Mouse (Mus musculus): ENCODE results near the gene Col4a3bp.

Gene Col4a3bp

DNA sequence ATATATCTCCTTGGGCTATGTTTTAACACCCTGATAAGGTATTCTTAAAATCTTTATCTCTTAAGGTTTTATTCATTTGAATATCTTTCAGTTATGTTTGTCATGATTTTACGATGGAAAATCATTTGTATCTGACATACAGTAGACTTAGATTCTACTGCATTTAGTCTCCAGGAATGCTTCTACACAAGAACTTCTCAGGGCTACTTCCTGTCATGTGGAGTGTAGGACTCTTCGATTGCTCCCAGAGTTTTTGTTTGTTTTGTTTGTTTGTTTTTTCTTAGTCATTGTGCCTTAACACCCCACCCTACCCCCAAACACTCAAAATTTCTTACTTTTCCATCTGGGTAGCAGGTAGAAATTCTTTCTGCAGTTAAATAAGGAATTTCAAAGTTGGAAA lies 1.0 kb upstream of the Col4a3bp start:
- in situ Hi-C loops (cut with MboI, MseI), result no loop called here

DNA sequence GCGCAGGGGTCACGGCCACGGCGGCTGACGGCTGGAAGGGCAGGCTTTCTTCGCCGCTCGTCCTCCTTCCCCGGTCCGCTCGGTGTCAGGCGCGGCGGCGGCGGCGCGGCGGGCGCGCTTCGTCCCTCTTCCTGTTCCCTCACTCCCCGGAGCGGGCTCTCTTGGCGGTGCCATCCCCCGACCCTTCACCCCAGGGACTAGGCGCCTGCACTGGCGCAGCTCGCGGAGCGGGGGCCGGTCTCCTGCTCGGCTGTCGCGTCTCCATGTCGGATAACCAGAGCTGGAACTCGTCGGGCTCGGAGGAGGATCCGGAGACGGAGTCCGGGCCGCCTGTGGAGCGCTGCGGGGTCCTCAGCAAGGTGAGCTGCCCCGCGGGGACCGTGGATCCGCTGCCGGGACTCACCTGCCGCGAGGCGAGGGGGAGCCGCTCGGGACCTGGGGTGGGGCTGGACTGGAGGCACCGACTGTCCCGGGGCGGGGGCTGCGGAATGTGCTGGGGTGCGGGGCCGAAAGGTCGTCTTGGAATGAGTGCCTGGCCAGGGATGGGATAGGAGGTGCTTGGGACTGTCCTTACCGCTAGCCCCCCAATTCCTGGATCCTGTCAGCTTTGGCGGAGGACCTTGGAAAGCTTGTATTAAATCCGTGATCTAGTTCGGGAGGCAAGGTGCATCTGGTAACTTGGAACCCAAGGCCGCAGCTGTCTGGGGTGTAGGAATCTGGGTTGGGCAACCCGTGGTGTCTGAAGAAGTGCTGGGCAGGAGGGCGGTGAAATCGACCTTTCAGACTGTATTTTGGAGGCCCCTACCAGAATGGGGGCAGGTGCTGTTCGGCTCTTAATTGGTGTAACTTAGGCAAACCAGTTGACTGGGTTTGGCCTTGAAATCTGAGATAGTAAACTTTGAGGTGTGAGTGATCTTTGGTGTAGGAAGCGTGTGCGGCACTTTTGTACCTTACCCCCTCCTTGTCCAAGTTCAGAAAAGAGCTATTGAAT lies 778 bp downstream of the Col4a3bp start:
- in situ Hi-C loops (cut with MboI, MseI), result no loop called here

DNA sequence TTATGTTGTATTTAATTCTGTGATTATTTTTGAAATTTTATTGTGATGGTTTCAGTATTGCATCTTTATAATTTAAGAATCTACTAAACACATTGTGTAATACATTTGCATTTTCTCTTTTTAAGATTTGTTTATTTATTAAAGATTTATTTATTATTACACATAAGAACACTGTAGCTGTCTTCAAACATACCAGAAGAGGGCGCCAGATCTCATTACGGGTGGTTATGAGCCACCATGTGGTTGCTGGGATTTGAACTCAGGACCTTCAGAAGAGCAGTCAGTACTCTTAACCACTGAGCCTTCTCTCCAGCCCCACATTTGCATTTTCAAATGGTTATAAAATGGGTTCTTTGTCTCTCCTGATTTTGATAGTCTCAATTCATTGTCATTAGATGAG lies 2.1 kb downstream of the Col4a3bp start:
- in situ Hi-C loops (cut with MboI, MseI), result no loop called here

DNA sequence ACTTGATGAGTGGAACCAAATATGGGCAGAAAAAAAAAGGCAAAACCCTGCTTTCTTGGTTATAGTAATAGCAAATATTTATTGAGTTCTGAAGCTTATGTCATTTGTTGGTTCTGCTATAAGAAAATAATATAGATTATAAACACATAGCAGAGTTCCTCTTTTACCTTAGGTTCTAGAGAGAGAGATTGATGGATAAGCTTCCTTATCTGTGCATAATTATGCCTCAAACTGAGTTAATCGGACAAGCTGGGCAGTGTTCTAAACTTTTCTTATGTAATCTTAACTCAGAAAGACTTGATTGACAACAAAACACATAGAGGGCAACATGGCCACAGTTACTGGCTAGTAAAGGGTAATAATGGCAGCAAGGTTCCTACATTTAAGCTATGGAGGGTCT lies 4.8 kb downstream of the Col4a3bp start:
- in situ Hi-C loops (cut with MboI, MseI), result no loop called here

GRCm38 (mm10) chr13:96547941-96548340 lies 5.5 kb downstream of the Col4a3bp start:
- in situ Hi-C loops (cut with MboI, MseI), result no loop called here

GRCm38 (mm10) chr13:96555099-96555498 lies 12.7 kb downstream of the Col4a3bp start:
- in situ Hi-C loops (cut with MboI, MseI), result no loop called here

DNA sequence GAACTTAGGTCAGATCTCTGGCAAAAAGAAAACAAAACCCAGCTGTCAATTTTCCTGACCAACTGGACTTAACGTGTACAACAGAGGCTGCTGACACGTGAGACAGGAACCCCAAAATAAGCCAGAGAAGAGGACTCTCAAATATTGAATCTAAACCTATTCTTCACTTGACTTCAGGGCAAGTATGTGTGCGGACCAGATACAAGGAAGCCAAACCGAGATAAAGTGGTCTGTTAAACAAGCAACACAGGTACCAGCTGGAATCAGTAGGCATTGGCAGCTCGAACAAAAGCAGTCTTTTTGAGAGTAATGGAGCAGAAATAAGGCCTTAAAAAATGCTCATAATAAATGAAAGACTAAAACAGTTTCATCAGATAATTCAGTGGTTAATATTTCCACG lies 25.6 kb downstream of the Col4a3bp start:
- in situ Hi-C loops (cut with MboI, MseI), result no loop called here

DNA sequence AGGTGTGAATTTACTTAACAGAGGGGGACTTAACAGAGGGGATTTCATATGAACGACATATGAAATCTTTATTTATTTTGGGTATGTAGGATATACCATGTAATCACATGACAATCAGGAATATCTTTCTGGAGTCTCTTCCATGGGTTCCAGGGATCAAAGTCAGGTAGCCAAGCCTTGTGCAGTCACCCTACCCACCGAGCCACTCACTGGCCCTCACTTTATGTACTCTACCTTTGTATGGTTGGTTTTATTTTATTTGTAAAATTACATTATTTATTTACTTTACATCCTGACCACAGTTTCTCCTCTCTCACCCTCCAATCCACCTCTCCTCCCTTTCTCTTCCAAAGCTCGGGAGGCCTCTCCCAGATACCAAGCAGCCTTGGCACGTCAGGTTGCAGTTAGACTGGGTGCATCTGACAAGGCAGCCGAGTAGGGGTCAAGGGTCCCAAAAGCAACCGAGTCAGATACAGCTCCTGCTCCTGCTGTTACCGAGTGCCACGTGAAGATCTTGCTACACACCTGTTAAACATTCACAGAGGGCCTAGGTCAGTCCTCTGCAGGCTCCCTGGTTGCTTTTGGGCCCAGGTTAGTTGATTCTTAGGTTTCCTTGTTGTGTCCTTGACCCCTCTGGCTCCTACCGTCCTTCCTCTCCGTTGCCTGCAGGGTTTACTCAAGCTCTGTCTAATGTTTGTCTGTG lies 28.0 kb downstream of the Col4a3bp start:
- in situ Hi-C loops (cut with MboI, MseI), result no loop called here

DNA sequence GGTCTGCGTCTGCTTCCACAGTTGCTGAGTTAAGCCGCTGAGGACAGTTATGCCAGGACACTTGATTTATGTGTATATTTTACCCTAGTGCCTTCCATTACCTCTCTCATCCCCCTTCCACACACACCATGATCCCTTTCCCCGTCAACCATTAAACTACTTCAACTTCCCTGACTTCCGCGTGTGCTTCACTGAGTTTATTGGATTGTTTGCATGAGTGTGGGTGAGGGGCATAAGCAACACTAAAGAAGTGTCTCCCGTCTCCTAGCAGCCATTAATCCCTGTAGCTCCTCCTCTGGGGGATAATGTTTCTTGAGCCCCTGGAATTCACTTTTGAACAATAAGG lies 28.6 kb downstream of the Col4a3bp start:
- in situ Hi-C loops (cut with MboI, MseI), result no loop called here

- in situ Hi-C loops (cut with MboI, MseI), result no loop called here
Observed at GRCm38 (mm10) chr13:96574170-96574569, 31.8 kb downstream of the Col4a3bp start.

GRCm38 (mm10) chr13:96579104-96579503 lies 36.7 kb downstream of the Col4a3bp start:
- in situ Hi-C loops (cut with MboI, MseI), result no loop called here

- in situ Hi-C loops (cut with MboI, MseI), result no loop called here
Observed at GRCm38 (mm10) chr13:96579979-96580378, 37.6 kb downstream of the Col4a3bp start.

- in situ Hi-C loops (cut with MboI, MseI), result no loop called here
Observed at GRCm38 (mm10) chr13:96584201-96584600, 41.8 kb downstream of the Col4a3bp start.

DNA sequence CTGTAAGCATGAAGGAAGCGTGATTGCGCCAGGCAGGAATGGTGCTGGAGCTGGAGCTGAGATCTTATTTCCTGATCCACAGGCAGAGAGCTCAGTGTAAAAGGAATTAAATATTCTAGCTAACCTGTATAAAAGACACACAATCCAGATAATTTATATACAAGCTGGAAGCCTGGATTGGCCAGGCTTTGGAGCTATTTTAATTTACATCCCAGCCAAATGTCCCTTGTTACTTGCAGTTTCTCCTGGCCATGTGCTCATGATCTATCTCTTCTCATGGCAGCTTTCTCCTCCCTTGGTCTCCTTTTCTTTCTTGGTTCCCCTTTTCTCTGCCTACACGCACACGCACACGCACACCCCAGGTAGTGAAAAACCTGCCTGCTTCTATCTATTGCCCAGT lies 44.1 kb downstream of the Col4a3bp start:
- in situ Hi-C loops (cut with MboI, MseI), result no loop called here

GRCm38 (mm10) chr13:96588642-96589041 lies 46.2 kb downstream of the Col4a3bp start:
- in situ Hi-C loops (cut with MboI, MseI), result no loop called here

DNA sequence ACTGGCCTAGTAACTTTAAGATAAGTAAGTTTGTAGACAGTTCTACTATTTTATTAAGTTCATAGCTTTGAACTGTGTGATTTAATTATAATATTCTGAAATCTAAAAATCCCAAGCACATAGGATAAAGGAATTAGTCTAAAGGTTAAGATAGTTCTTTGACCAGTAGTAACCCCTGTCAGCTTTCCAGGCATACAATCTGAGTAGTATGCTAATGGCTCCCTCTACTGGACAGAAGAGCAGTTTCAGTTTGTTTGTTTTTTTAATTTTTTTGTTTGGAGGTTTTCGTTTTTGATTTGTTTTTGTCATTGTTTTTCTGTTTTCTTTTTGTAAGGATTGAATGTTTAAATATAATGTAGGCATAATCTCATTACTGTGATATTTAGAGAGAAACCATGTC lies 51.2 kb downstream of the Col4a3bp start:
- in situ Hi-C loops (cut with MboI, MseI), result loop anchor here (5.0 to 10.0 kb wide), 2 partner anchors 166 to 559 kb away; no protein-coding TSS in a partner anchor

DNA sequence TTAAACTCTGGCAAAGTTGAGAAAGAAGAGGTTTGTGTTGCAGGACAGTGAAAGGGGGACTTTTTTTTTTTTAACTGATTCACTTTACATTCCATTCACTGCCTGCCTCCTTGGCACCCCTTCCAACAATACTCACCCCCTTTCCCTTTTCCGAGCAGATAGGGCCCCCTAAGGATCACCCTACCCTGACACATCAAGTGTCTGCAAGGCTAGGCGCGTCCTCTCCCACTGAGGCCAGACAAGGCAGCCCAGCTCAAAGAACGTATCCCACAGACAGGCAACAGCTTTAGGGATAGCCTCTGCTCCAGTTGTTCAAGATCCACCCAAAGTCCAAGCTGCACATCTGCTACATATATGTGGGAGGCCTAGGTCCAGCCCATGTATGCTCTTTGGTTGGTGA lies 51.7 kb downstream of the Col4a3bp start:
- in situ Hi-C loops (cut with MboI, MseI), result loop anchor here (5.0 to 10.0 kb wide), 2 partner anchors 167 to 559 kb away; no protein-coding TSS in a partner anchor

- in situ Hi-C loops (cut with MboI, MseI), result loop anchor here (10.0 kb wide), 1 partner anchor 564 kb away; no protein-coding TSS in a partner anchor
Observed at GRCm38 (mm10) chr13:96599182-96599581, 56.8 kb downstream of the Col4a3bp start.

DNA sequence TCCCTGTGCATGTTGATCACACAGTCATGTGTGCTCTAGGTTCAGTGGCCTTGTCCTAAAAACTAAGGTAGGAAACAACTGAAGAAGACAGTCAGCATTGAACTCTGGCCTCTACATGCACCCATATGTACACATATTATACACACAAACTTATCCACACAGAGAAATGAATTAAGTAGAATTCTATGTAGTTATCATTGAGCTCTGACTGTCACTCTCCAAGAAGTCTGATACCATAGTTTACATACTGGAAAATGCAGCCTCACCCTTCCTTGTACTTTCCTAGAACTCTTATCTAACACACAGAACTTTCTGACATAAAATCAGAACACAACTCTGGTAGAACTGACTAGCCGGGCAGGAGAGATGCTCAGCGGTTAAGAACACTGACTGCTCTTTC lies 61.8 kb downstream of the Col4a3bp start:
- in situ Hi-C loops (cut with MboI, MseI), result no loop called here

GRCm38 (mm10) chr13:96614615-96615014 lies 72.2 kb downstream of the Col4a3bp start:
- in situ Hi-C loops (cut with MboI, MseI), result no loop called here

- in situ Hi-C loops (cut with MboI, MseI), result no loop called here
Observed at GRCm38 (mm10) chr13:96620891-96621290, 78.5 kb downstream of the Col4a3bp start.

GRCm38 (mm10) chr13:96630396-96630795 lies 88.0 kb downstream of the Col4a3bp start:
- in situ Hi-C loops (cut with MboI, MseI), result no loop called here

- in situ Hi-C loops (cut with MboI, MseI), result no loop called here
Observed at GRCm38 (mm10) chr13:96644168-96644567, 101.8 kb downstream of the Col4a3bp start.
